Mouse (Mus musculus) thymus, postnatal 14 days (tissue): Measurements from ENCODE around the gene Dnajc7.
"Not testable (repeated sequence)": the region's sequence is repeated elsewhere in the genome, so short reads cannot be mapped to it uniquely, and the experiment has no call there.

Experiments
- DNase-seq: peaks from one replicate; pipeline ENCODE4 v3.0.0; 2021

The Dnajc7 gene

DNA sequence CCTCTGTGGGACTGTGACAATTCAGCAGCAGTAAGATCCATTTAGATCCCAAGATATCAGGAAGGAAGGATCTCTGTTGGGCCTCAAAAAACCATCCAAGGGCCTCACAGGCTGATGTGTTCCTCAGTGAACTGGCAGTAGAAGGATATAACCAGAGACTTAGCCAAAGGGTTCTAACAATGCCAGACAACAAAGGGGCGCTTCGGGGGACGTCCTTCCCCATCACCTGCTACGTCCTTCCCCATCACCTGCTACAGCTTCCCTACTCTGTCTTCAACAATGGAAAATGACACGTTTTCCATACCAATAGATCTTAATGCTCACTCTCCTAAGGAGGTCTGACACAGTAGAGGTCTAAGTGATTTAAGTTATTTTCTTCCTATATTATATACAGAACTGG is 3.6 kb downstream of the Dnajc7 start:
- no peak for DNase-seq

- no peak for DNase-seq
Observed at GRCm38 (mm10) chr11:100613241-100613640, 6.7 kb downstream of the Dnajc7 start.

DNA sequence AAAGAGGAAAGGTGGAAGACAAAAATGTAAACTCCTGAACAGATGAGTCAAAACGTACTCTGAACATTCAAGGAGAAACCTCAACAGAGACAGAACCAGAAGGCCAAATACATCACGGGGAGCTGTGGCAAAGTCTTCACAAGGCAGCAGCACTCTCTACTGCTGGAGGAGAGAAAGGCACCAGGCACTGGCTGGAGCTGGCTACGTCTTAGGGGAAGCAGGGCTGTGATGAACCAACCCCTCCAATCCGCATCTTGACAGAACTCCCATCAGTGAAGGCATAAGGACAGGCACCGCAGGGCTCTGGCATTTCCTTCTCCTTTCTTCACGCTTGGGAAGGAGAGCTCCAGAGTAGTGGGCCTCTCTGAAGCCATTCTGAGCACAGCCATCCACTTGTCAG is 8.3 kb downstream of the Dnajc7 start:
- DNase-seq = no peak

DNA sequence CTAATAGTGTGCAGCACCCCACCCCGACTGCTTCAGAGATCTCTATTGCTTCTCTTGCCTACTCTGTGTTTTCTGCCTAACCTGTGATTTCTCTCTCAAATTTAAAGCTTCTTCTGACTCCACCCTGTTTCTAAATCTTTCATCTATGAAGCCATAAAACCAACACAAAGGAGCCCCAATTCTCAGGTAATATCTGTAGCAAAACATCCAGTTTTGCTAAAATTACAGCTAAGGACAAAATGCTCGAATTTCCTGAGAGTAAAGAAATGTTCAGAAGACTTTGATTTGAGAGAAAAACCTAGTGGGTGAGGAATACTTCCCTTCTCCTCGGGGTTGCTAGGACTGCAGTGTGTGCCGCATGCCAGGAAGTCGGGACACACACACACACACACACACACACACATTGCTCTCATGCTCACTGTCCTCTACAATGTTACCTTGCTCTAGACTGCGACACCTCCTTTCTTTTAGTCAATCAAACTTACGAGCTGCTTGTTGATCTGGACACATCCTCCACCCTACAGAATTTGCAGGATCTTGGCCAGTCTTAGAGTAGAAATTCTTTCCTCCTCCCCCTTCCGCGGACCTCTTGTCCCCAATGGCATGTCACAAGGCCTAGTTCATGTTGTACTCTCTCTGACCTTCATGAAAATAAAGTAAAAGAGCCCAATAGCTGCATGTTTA is 9.8 kb downstream of the Dnajc7 start:
- no peak for DNase-seq

DNA sequence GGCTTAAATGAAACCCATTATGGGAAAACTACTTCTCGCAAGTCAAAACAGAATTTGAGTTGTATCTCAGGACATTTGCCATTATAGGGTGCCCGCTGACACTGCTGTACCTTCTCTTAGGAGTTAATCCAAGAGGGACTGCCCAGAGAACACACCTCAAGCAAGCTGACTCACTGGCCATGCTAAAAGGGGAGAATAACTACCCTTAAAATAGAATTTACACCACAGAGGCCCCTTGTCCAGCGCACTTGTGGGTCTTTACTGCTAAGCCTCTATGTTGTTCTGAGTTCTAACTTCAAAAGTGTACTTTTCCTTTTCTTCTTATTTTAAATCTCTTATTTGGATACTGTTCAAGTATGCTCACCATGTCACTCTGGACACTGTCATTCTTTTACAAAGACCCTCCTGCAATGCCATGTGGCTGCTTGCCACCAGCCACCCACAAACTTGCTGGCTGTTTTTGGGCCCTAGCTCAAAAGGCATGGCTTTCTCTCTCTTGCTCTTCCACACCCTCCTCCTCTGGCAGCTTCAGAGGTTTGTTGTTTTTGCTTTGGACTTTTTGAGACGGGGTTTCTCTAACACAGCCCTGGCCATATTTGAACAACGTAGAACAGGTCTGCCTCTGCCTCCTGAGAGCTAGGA is 10.5 kb downstream of the Dnajc7 start:
- no peak for DNase-seq

DNA sequence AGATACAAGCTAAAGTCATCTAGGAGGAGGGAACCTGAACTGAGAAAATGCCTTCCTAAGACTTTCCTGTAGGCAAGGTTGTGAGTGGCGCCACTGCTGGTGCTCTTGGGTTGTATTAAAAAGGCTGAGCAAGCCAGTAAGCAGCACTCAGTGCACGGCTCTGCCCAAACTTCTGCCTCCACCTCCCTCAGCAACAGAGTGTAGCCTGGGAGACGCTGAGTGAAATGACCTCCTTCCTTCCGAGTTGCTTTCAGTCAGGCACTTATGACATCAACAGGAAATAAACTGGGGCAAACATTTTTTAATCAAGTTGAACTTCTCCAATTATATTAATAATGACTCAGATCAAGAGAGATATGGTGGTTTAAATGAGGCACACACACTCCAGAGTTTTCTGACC is 11.2 kb downstream of the Dnajc7 start:
- DNase-seq = no peak

- no peak for DNase-seq
Observed at GRCm38 (mm10) chr11:100607121-100607520, 12.8 kb downstream of the Dnajc7 start.

- no peak for DNase-seq
Observed at GRCm38 (mm10) chr11:100605451-100605850, 14.5 kb downstream of the Dnajc7 start.

DNA sequence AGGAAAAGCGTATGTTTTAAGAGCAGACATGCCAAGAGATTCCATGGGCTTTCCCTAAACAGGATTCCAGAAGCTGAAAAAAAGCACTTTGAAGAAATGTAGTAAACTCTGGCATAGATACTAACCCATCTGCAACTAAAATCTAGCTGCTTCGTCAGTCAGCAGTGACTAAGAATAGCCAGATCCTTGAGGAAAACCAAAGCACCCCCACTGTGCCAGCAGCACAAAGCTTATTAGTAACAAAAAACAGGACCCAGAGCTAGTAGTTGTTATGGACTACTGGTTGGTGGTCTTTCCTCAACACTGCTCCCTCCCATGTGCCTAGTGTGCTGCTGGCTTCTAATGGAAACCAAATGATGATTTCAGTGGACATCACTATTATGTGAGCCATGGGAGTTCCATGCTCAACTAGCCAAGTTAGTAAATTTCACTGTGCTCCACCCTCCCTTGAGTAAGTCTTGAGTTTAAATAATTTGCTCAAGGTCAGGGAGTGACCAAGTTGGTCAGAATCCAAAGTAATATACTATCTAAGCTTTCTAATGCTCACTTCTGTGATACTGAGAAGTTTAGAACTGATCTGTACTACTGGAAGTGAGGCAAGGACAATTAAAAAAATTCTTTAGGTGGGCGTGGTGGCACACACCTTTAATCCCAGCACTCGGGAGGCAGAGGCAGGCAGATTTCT is 15.5 kb downstream of the Dnajc7 start:
- no peak for DNase-seq

DNA sequence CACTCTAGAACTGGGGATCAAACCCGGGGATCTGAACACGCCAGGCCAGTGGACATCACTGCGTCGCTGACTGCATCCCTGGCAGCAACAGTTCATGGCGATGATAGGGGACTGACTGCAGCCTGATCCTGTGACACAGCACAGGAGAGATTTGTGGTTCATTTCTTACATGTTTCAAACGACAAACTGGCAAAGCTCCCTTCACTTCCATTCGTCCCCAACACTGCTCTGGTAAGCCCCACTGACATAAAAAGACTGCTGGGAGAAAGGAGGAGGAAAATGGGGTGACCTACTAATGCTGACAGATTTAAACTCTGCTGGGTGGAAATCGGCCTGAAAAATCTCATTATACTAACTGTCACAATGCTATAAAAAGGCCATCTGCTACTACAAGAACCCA is 16.2 kb downstream of the Dnajc7 start:
- DNase-seq = no peak

- DNase-seq = no peak
Observed at GRCm38 (mm10) chr11:100603155-100603554, 16.8 kb downstream of the Dnajc7 start.

DNA sequence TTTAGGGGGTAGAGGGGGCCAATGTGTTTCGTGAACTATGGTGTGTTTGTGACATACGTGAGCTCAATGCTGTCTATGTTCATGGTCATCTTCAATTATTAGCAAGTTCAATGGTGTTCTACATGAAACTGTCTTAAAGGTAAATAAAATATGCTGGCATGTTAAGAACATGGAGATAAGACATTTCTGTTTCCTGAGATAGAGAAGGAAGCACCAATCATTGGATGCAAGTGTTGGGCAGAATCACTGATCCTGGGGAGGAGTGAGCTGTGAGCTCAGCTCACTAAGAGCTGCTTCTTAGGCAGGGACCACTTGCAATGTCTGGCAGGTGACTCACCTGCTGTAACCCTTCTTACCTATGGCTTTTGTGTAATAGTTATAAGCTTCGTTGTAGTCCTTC is 18.6 kb downstream of the Dnajc7 start:
- DNase-seq = no peak

GRCm38 (mm10) chr11:100598074-100598473 is 21.9 kb downstream of the Dnajc7 start:
- no peak for DNase-seq

DNA sequence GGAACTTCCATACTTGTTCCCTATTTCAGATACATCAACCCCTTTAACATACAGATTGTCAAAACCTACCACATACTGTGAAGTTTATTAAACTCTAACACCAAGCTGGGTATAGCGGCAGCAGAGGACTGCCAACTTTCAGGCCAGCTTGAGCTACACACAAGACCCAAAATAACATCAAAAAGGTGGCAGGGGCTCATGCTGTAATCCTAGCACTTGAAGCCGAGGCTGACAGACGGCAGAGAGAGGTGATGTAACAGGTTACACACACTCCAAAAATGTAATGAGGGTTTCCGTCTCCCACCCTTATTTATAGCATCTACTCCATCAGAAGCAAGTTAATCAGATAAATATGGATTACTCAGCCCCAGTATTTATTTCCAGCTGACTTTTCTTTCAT is 24.4 kb downstream of the Dnajc7 start:
- no peak for DNase-seq

GRCm38 (mm10) chr11:100594608-100595007 is 25.4 kb downstream of the Dnajc7 start:
- DNase-seq = no peak

GRCm38 (mm10) chr11:100592346-100593046 is 27.5 kb downstream of the Dnajc7 start:
- no peak for DNase-seq

GRCm38 (mm10) chr11:100588462-100588861 is 31.5 kb downstream of the Dnajc7 start:
- no peak for DNase-seq

- no peak for DNase-seq
Observed at GRCm38 (mm10) chr11:100585148-100585547, 34.8 kb downstream of the Dnajc7 start.

DNA sequence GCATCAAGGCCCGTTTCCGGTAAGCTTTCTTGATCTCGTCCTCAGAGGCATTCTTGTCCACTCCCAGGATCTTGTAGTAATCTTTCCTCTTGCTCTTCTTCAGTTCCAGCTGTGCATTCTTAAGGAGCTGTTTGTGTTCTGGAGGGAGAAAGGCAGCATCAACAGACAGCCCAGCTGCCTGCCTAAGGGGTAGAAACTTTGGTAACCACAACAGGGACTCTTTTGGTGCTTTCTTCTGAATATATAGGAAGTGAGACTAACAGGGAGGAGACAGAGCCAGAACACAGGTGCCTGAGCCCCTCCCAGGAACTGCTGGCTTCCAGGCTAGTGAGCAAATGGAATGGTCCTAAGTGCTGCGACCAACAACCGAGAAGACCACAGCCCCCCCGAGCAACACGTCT is 35.4 kb downstream of the Dnajc7 start:
- DNase-seq = peak; percentile 45

- DNase-seq = no peak
Observed at GRCm38 (mm10) chr11:100582836-100583235, 37.1 kb downstream of the Dnajc7 start.

DNA sequence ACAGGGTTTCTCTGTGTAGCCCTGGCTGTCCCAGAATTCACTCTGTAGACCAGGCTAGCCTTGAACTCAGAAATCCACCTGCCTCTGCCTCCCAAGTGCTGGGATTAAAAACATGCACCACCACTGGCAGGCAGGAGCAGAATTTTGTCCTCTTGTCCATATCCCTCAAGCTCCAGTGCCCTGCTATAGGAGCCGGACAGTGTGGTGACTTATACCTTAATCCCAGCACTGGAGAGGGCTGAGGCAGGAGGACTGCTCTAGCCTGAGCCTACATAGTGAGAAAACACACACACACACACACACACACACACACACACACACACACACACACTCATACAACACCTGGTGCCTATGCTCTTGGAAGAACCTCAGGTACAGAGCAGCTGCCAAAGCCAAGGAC is 37.6 kb downstream of the Dnajc7 start:
- not testable (repeated sequence) for DNase-seq

GRCm38 (mm10) chr11:100581756-100582155 is 38.2 kb downstream of the Dnajc7 start:
- DNase-seq = peak; percentile 58

DNA sequence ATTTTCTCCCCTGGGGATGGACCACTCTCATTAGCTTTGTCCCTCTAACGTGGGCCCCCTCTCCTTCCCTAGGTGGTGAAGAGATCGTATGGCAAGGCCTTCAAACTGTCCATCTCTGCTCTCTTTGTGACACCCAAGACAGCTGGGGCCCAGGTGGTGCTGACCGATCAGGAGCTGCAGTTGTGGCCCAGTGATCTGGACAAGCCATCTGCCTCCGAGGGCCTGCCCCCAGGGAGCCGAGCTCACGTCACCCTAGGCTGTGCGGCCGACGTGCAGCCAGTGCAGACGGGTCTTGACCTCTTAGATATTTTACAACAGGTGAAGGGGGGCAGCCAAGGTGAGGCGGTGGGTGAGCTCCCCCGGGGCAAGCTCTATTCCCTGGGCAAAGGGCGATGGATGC is 39.7 kb downstream of the Dnajc7 start:
- DNase-seq = no peak
